ENCODE assay signal across 27 mouse cellular contexts in the genomic region with DNA sequence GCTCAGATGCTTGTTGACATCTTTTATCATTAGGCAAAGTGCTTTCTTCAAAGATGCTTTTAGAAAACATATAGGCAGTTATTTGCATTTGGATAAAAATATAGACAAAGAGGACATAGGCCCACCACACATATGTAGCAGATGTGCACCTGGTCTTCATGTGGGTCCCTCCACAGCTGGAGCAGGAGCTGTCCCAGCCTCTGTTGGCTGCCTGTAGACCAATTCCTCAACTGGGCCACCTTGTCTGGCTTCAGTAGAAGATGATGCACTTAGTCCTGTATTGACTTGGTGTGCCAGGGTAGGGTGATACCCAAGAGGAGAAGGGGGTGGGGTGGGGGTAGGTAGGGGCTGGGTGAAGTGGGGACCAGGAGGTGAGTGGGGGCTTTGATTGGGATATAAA. TPM values are rescaled to one million over a fixed set of nuclear protein-coding genes. Genes with fewer than 3 reads are reported as not detected.
A peak's percentile ranks its signal among the peaks of the same experiment; 100 is the strongest.
DNase-seq lines count a peak whose midpoint lies in the region; ATAC-seq and TF ChIP-seq lines count a peak whose summit lies in the region.
"Had no signal": no experiment of that assay in that cellular context is flagged by ENCODE, and none has a peak within 500 bp of the region (broad histone marks: within the 10 kb centered on the region; RNA-seq: fewer than 3 reads in every experiment).

No protein-coding gene starts in this region.

- H3K9ac ChIP-seq in lung, embryonic 15.5 days = no peak overlapping the region
- no peak overlapping the region for H3K9ac ChIP-seq in lung, postnatal 0 days (replicated peaks; ENCODE audit: low read depth)
- H3K9ac ChIP-seq: embryonic facial prominence, embryonic 13.5 days; embryonic facial prominence, embryonic 15.5 days; forebrain, embryonic 12.5 days had no signal

- H3K4me3 ChIP-seq in lung, embryonic 15.5 days = no peak overlapping the region
- no peak overlapping the region for H3K4me3 ChIP-seq in lung, postnatal 0 days (ENCODE audit: low read depth, low read length)
- H3K4me3 ChIP-seq: embryonic facial prominence, embryonic 13.5 days; embryonic facial prominence, embryonic 15.5 days; erythroblast, embryonic 14.5 days; forebrain, embryonic 10.5 days; forebrain, embryonic 12.5 days had no signal

- no peak for DNase-seq in lung, postnatal 14 days
- no peak for DNase-seq in lung, postnatal 0 days (ENCODE audit: low spot score)
- no peak for DNase-seq in lung, postnatal 4 days
- DNase-seq in cerebellum, adult 11-12 months = no peak
- DNase-seq: adrenal gland, adult 8-10 months; adrenal gland, postnatal 14 days; adrenal gland, postnatal 36 days; B cell, adult 2 months; cerebellum, adult 18-20 months; cerebellum, adult 8-10 months; cerebellum, adult 9-11 months; cerebellum, postnatal 14 days; cerebellum, postnatal 36 days; embryo, embryonic 11 days had no signal

- peak overlapping the region; percentile 62; the same call in 1 of the 2 replicates for H3K27ac ChIP-seq in lung, embryonic 15.5 days
- 0 out of 2 replicates have a peak overlapping the region, but pooled peaks have one; percentile 51 for H3K27ac ChIP-seq in lung, postnatal 0 days (ENCODE audit: low read length)
- H3K27ac ChIP-seq: embryonic facial prominence, embryonic 13.5 days; embryonic facial prominence, embryonic 15.5 days; forebrain, embryonic 10.5 days; forebrain, embryonic 12.5 days had no signal

- TF ChIP-seq CTCF in lung, postnatal 0 days (IDR thresholded peaks at IDR 0.05) = no peak

- H3K27me3 ChIP-seq in lung, embryonic 15.5 days = no peaks in the 10 kb centered on the region
- H3K27me3 ChIP-seq in lung, postnatal 0 days (replicated peaks; ENCODE audit: insufficient read depth, low read length) = no peaks in the 10 kb centered on the region
- H3K27me3 ChIP-seq: CH12.LX; embryonic facial prominence, embryonic 13.5 days; embryonic facial prominence, embryonic 15.5 days; forebrain, embryonic 12.5 days; Patski had no signal

- no peak for TF ChIP-seq EP300 in lung, postnatal 0 days (IDR thresholded peaks at IDR 0.05)

- H3K4me1 ChIP-seq in lung, embryonic 15.5 days = peaks cover 21% of the 10 kb centered on the region; the same call in 1 of the 2 replicates
- peaks cover 12% of the 10 kb centered on the region; the same call in 1 of the 2 replicates for H3K4me1 ChIP-seq in lung, postnatal 0 days (ENCODE audit: insufficient read depth, low read depth, low read length)
- H3K4me1 ChIP-seq: embryonic facial prominence, embryonic 13.5 days; embryonic facial prominence, embryonic 15.5 days; forebrain, embryonic 10.5 days; forebrain, embryonic 12.5 days had no signal

- H3K9me3 ChIP-seq in lung, embryonic 15.5 days = no peaks in the 10 kb centered on the region
- no peaks in the 10 kb centered on the region for H3K9me3 ChIP-seq in lung, postnatal 0 days (ENCODE audit: low read length)
- H3K9me3 ChIP-seq: embryonic facial prominence, embryonic 13.5 days; embryonic facial prominence, embryonic 15.5 days; forebrain, embryonic 10.5 days; forebrain, embryonic 12.5 days; G1E had no signal

- peaks cover 11% of the 10 kb centered on the region; the same call in 1 of the 2 replicates for H3K36me3 ChIP-seq in lung, embryonic 15.5 days
- no peaks in the 10 kb centered on the region for H3K36me3 ChIP-seq in lung, postnatal 0 days (ENCODE audit: insufficient read depth, low read length)
- H3K36me3 ChIP-seq: forebrain, embryonic 10.5 days; forebrain, embryonic 12.5 days; G1E had no signal

- no peak overlapping the region for H3K4me2 ChIP-seq in lung, embryonic 15.5 days
- H3K4me2 ChIP-seq in lung, postnatal 0 days (replicated peaks; ENCODE audit: low read depth, low read length) = no peak overlapping the region
- H3K4me2 ChIP-seq: embryonic facial prominence, embryonic 13.5 days; embryonic facial prominence, embryonic 15.5 days; forebrain, embryonic 12.5 days had no signal

- ATAC-seq in lung, embryonic 15.5 days (ENCODE audit: borderline replicate concordance, extremely low read depth, low FRiP score, low TSS enrichment) = no peak
- ATAC-seq in lung, postnatal 0 days = no peak
- ATAC-seq: activated CD4-positive, CD25-positive, alpha-beta regulatory T cell, adult 4 months; CD4-positive, CD25-positive, alpha-beta regulatory T cell, adult 4 months; forebrain, embryonic 14.5 days; forebrain, embryonic 16.5 days; Patski had no signal

RNA-seq across cellular contexts. Expression of a gene that starts 33.8 kb away (rescaled TPM):
- polyA plus RNA-seq in lung, embryonic 15.5 days (2015; fragmentation: Nextera tagmentation; extraction: Ambion mirVana) = 8.6 and 11.7 TPM in 2 replicates
- 15.4 and 17.8 TPM in 2 replicates for polyA plus RNA-seq in lung, postnatal 0 days (2015; fragmentation: Nextera tagmentation; extraction: Ambion mirVana)

RNA-seq across cellular contexts. Expression of a gene that starts 53.4 kb away (rescaled TPM):
- 27.4 and 29.9 TPM in 2 replicates for polyA plus RNA-seq in lung, embryonic 15.5 days (2015; fragmentation: Nextera tagmentation; extraction: Ambion mirVana)
- 24.7 and 28.2 TPM in 2 replicates for polyA plus RNA-seq in lung, postnatal 0 days (2015; fragmentation: Nextera tagmentation; extraction: Ambion mirVana)

RNA-seq across cellular contexts. Expression of a gene that starts 53.6 kb away (rescaled TPM):
- polyA plus RNA-seq in lung, embryonic 15.5 days (2015; fragmentation: Nextera tagmentation; extraction: Ambion mirVana) = 21.9 and 25.4 TPM in 2 replicates
- 13.2 and 14.2 TPM in 2 replicates for polyA plus RNA-seq in lung, postnatal 0 days (2015; fragmentation: Nextera tagmentation; extraction: Ambion mirVana)
